Mouse (Mus musculus): Measurements from ENCODE around the gene Serpinb6a.

DNA sequence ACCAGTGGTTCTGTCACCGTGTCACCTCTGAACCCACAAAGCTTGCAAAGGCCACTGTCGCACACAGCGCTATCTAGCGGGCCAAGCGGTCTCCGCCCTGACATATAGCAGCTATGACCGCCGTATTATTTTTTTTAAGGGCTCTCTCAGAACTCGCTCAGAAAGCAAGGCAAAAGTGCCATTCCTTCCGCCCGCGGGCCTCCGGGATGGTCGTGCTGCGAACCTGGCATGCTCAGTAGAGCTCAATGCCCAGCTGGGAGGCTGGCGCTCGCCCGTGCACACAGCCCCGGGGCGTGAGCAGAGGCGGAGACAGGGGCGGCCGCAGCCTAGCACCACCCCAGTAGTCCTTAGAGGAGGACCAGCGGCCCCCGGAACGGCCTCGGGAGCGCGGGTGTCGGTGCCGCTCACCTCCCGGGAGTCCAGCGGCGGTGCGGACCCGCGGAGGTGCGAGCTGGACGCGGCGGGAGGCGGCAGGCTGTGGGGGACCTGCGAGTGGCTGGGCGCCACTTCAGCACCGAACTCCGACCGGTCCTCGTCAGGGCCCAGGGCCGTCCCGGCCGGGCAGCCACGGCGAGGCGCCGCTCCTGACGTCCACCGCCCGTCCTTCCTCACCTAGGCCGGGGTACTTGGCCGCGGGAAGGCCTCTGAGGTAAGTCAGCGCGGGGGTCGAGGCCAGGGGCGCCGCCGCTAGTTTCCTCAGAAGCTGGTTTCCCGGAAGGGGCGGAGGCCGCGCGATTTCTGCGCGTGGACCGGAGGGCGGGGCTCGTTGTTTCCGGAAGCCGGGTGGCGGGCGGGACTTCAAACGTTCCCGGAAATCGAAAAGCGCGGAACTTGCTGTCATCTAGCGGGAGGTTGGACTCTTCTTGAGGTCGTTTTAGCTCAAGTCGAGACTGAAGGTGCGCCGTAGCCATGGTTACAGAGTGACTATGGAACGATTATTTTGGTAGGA lies at the start of gene Serpinb6a, which contains the start of gene Ripk1:
- no peak for TF ChIP-seq CTCF (IDR thresholded peaks at IDR 0.05; ENCODE audit: insufficient read depth, low read depth, low read length)
- peak; percentile 31 for TF ChIP-seq POLR2A (IDR thresholded peaks at IDR 0.05; ENCODE audit: insufficient read depth, low read depth, low read length)

Data from olfactory bulb, adult 2 months (tissue).